Mouse (Mus musculus) stomach, postnatal 0 days (tissue): ENCODE results near the gene Vps29.

Experiments
- CTCF ChIP-seq: IDR thresholded peaks from 2 replicates; pipeline ENCODE4 v1.5.1; 2016; ENCODE audit warnings: antibody characterized with exemption, low read depth, mild to moderate bottlenecking, moderate library complexity
- EP300 ChIP-seq: optimal IDR thresholded peaks from 2 replicates; pipeline ENCODE3; 2016; ENCODE audit warnings: antibody characterized with exemption

GRCm38 (mm10) chr5:122397495-122397894 lies 43.3 kb downstream of the Vps29 start:
- TF ChIP-seq CTCF (no peak), EP300 (no peak)
